Mouse (Mus musculus): ENCODE results near the gene Slc34a2.

The Slc34a2 gene

DNA sequence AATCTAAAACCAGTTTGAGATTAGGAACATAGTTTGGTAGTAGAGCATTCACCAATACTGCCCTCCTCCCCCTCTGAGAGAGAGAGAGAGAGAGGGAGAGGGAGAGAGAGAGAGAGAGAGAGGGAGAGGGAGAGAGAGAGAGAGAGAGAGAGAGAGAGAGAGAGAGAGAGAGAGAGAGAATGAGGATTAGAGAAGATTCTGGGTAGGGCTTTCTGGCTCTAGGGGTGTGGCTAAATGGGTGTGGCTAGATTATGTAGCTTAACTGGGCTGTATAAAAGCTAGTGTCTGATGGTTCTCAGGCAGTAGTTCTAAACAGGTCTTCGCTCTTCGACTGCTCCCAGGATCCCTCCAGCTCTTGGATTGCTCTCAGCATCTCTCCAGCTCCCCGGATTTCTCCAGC is at the start of gene Slc34a2:
TSS of gene Slc34a2 (plus strand) at position 301 of the 400 bp plus-strand sequence.
- no peak for DNase-seq

- DNase-seq: no peak
Measured at GRCm38 (mm10) chr5:52990687-52991341, 47.1 kb upstream of the Slc34a2 start.

DNA sequence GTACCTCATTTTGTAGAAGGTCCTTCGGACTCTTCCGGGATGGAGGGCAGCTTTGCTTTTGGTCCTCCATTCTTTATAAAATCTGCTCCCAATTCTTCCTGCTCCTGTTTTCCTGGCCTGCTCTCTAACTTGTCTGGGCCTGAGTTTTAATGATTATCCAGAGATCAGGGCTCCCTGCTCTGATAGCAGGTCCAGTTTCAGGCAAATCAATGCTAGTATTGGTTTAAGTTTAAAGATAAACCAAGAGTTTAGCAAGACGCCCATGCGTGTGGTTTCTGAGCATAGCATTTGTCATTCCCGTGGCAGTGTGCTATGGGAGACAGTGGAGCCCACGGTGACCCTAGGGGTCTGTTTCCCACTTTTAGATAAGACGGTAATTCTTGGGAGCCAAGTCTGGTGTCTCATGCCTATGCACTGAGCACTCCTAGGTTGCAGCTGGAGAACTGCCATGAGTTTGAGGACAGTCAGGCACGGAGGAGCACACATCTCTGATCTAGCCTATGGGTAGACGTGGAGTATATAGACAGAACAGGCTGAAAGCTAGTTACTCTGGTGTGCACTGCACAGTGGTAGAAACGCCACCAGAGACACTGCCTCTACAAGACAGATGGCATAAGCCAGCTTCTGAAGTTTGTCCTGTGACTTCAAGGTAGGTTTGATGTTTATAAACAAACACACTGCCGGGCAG is 45.5 kb upstream of the Slc34a2 start:
- DNase-seq: no peak

- no peak for DNase-seq
Measured at GRCm38 (mm10) chr5:52993490-52994282, 44.2 kb upstream of the Slc34a2 start.

GRCm38 (mm10) chr5:52995461-52995860 is 42.4 kb upstream of the Slc34a2 start:
- DNase-seq: peak; percentile 26 to 34

DNA sequence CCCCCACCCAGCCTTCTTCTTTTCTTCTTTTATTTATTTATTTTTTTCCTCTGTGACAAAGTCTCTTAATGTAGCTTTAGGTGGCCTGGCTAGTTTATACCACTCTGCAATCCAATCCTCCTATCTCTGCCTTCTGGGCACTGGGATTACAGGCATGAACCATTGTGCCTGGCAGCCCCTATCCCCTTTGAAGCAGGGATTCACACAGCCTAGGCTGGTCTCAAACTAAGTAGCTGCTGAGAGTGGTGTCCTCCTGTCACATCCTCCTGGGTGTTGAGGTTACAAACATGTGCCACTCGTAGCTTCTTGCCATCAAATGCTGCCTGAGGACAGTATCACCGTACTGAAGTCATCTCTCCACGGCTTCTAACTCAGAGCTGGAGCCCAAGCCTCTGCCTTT is 41.7 kb upstream of the Slc34a2 start:
- DNase-seq: no peak

DNA sequence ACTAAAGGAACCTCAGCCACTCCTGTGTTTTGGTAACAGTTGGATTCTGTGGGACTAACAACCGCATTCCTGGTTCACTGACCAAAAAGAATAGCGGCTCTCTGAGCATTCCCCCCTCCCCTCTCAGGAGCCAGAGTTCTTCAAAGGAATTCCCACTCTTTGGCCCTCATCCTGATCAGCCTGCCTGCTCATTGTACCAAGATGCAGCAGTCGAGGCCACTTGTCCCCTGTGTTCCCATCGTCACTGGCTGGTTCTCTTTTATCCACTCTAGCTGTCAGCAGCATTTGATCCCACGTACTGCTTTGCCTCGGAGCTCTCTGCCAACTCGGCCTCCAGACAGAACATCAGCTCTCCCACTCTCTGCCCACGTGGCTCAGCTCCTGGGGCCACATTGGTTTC is 41.3 kb upstream of the Slc34a2 start:
- DNase-seq: no peak

- DNase-seq: no peak
Measured at GRCm38 (mm10) chr5:52997032-52997431, 40.8 kb upstream of the Slc34a2 start.

- DNase-seq: no peak
Measured at GRCm38 (mm10) chr5:52998097-52998760, 39.7 kb upstream of the Slc34a2 start.

DNA sequence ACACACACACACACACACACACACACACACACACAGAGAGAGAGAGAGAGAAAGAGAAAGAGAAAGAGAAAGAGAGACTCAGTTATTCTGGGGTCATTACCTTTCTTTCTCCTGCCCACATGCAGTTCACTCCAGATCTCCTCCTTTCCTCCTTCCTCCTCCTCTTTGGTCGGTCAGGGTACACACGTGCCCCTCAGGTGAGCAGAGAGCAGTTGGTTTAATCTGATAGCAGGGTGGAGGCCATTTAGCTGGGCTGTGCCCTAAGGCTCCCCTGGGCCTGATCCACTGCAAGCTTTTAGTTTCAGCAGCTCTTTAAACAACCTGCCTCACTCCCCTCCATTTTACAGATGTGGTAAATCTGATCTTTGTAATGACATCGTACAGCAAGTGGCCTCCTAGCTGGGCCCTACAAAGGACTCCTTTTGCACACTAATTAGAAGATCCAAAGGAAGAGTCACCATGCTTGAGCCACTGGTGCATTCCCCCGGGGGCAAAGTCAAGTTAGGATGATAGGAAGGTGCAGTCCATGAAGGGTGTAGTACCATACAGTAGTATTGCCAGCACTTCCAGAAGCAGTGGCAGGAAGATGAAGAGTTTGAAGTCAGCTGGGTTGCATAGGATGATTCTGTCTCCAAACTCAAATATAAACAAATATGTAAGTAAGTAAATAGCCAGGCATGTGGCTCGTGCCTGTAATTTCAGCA is 37.6 kb upstream of the Slc34a2 start:
- DNase-seq: no peak

- peak; percentile 63 to 72 for DNase-seq
Measured at GRCm38 (mm10) chr5:53002599-53003203, 35.2 kb upstream of the Slc34a2 start.

GRCm38 (mm10) chr5:53003495-53003894 is 34.4 kb upstream of the Slc34a2 start:
- no peak for DNase-seq

DNA sequence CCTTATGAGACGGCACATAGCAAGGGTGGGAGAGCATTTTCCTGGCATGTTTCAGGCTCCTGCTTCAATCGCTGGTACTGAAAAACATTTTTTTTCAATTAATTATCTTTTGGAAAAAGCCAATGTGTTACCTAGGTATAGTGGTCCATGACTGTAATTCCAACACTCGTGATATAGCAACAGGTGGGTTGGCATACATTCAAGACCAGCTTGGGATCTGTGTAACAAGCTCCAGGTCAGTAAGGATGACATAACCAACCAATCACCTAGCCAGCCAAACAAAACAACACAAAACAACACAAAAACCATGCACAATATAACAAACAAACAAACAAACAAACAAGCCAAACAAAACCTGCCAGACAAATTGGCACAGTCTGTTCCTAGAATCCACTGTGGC is 33.9 kb upstream of the Slc34a2 start:
- peak in 1 of 2 experiments; percentile 23 for DNase-seq

DNA sequence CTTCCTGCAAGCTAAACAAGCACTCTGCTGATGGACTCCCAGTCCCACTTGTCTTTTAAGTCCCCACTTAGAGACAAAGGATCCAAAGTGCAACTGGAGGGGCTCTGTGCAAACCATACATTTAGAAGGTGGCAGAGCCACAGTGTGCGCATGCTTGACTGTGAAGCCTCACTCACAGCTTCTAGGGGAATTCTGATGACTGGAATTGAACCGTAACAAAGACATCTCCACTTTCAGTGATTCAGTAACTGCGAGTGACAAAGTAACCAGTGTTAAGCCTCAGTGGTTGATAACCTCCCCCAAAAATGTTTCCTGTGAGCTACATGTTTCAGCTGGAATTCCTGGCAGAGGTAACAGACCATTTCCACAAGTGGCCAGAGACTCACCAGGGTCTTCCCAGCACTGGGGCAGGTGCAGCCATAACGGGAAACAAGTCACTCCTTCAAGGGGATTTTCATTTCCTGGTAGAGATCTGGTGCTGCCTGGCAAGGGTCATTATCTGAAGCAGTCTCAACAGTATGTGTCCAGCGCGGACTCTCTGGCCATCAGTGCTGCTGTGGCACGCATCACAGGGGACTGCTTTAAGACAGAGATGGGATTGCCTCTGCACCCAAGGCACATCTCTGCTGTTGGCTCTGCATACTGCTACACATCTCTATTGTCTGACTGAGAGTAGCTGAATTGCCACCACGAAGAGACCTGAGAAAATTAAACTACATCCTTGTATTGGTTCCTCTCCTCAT is 28.7 kb upstream of the Slc34a2 start:
- no peak for DNase-seq

DNA sequence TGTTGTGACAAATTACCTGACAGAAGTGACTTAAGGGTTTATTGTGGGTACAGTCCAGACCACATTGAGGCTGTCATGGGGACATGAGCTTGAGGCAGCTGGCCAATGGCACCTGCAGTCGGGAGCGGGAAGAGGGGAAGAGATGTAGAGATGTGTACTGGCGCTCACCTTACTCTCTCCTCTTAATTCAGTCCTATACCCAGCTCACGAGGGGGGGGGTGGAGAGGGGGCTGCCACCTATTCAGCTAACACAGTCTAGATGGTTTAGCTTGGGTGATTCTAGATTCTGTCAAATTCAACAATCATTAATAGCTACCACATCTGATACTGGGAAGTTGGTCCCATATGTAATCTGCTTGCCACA is 28.1 kb upstream of the Slc34a2 start:
- no peak for DNase-seq

DNA sequence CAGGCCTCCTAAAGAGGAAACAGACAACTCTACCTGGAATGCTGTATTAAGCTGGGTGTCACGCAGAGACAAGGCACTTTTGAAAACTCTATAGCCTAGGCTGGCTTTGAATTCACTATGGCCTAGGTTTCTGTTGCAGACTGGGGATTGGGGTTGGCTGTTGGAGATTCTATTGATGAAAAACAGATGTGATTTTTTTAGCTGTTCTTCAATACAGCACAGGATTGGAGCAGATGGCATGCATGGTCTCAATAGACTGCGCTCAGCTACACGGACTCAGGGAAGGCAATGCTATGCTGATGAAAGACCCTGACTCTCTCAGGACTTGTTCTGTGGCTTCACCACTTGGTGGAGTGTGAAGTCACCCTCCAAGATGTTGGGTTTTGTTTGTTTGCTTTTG is 26.6 kb upstream of the Slc34a2 start:
- no peak for DNase-seq

- DNase-seq: no peak
Measured at GRCm38 (mm10) chr5:53016606-53017005, 21.3 kb upstream of the Slc34a2 start.

GRCm38 (mm10) chr5:53018316-53018715 is 19.6 kb upstream of the Slc34a2 start:
- no peak for DNase-seq

GRCm38 (mm10) chr5:53023432-53023831 is 14.4 kb upstream of the Slc34a2 start:
- DNase-seq: no peak

DNA sequence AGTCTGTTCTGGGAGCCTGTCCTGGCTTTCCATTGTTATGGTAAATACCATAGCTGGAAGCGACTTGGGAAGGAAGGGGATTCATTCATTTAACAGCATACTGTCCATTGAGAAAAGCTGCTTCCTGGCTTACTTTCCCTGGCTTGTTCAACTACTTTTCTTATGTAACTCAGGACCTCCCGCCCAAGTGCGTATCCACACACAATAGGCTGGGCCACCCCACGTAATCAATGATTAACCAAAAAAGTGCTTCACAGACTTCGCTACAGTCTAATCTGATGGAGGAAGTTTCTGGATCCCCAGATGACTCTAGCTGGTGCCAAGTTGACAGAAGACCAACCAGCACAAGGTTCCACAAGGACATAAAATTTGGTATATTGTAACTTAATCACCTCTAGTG is 14.0 kb upstream of the Slc34a2 start:
- DNase-seq: no peak

GRCm38 (mm10) chr5:53025276-53025973 is 12.5 kb upstream of the Slc34a2 start:
- DNase-seq: peak; percentile 65 to 66

Measured in cerebellum, postnatal 25 days (tissue).